Mouse (Mus musculus) gonadal fat pad, adult 2 months (tissue): ENCODE measurements at regions not wholly inside any gene's neighbourhood (a gene's known extent, or its start where the extent isn't known, plus 50 kb on each side); places are given as distances from the start of the nearest gene placed in this dataset.

Experiments used
- DNase-seq: peaks from one replicate; pipeline ENCODE4 v3.0.0-alpha.2; 2012; ENCODE audit warnings: low read depth

DNA sequence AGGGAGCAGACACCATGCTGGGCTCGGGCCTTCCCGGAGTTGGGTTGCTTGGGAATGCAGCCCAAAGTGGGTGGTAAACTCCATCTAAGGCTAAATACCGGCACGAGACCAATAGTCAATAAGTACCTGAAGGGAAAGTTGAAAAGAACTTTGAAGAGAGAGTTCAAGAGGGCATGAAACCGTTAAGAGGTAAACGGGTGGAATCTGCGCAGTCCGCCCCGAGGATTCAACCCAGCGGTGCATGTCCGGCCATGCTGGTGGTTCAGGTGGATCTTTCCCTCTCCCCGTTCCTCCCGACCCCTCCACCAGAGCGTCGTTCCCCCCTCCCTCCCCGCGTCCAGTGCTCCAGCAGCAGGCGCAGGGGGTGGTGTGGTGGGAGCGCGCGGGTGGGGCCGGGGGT, 179.1 kb upstream of the Arhgef26 start:
- no peak for DNase-seq

GRCm38 (mm10) chr3:62170647-62171046, 167.5 kb upstream of the Arhgef26 start:
- no peak for DNase-seq

DNA sequence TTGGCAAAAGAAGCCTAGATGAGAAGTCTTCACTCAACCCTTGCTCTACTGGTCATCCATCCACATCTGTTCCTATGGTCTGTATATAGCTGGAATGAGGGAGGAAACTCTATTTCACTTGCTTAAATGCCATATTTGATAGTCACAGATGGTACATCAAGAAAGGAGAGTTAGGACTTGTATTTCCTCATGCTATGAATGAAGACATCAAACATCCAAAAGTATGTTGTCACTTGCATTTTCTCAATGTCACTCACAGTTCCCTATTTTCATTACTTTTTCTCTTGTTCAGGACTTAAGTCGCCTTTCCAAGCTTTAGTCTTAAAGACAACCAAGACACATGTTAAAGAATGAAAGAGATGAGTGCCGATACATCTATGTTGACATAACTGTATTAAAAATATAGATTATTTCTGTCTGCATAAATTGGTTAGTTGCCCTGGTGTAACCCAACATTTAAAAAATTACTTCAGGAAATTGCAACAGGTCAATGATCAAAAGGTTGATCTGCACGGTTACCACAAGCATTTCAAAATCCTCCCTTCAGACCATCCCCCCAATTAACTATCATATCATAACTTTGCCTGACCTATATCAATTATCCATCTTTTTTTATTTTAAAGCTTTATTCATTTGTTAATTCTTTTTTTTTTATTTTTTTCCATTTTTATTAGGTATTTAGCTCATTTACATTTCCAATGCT, 150.2 kb upstream of the Arhgef26 start:
- no peak for DNase-seq

DNA sequence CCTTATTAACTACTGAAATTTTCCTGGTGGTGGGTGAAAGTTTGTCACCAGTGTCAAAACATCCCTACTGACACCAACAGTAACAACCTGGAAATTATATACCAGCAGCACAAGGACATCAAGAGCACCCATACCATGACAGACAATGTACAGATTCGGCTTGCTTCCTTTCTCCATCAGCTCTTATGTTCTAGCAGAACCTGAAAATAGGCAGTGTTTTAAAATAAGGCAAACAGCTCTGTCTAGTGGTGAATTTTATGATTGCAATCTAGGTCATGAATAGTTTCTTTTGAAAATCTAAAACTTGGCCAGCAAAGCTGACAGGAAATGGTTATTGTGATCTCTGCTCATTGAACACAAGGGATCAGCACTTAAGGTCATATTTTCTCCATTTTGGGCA, 145.7 kb upstream of the Arhgef26 start:
- no peak for DNase-seq

DNA sequence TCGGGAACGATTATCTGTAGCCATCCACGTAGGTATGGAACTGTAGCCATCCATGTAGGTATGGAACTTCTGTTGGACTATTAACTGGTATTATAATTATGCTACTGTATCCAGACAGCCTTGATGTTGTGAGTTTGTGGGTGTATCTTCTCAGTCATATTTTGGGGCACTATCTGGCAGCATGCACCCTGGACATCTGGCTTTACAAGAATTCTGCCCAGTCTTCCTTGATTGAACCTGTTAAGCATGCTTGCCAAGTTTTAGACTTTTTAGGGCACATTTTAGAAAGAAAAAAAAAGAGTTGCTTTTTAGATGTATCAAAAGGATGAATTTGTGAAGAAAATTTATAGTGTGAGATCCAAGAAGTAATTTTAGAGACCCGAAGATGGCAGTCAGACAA, 143.7 kb upstream of the Arhgef26 start:
- no peak for DNase-seq

DNA sequence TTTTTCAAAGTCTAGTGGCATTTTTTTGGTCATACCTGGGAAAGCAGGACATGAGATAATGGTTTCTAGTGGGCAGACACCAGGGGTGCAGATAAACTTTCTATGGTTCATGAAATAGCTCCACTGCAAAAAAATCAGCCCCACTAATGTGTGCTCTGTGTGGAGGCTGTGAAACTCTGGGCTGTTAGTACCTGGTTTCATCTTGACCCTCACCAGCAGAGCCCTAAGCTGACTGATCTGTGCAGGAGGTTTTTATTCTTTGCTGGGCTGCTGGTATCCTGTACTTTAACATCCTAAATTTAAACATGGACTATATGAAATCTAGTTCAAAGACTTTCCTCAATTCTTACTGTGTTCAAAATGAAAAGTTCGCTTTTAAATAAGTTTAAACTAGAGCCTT, 141.5 kb upstream of the Arhgef26 start:
- no peak for DNase-seq

DNA sequence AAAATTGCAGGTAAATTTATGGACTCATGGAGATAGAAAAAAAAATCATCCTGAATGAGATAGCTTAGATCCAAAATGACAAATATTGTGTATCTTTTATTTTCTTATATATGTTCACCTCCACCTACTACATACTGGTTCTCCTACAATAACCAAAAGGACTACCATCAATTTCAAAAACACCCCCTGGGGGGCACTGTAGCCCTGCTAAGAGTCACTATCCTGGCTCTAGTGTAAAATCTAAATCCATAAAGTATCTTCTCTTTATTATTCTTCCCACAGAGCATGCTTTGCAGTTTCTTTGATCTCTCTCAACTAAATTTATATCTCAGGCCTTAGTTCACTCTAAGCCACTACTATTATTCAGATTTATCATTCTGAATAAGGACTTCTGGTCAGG, 122.3 kb upstream of the Arhgef26 start:
- no peak for DNase-seq

DNA sequence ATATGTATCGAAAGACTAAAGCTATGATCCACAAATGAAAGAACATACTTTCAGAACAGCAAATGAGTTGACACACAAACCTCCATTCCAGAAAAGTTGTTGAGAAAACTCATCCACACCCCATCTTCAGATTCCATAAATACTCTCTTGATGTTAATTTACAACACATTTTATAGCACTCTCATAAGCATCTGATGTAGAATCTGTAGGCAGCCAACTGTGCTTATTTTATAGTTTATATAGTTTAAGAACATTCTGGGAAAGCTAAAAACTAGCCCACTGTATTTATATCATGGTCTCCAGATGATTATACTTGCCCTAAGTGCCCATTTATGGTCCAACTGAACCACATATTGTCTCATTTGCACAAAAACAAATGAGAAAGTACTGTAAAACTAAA, 120.8 kb upstream of the Arhgef26 start:
- DNase-seq, result no peak

DNA sequence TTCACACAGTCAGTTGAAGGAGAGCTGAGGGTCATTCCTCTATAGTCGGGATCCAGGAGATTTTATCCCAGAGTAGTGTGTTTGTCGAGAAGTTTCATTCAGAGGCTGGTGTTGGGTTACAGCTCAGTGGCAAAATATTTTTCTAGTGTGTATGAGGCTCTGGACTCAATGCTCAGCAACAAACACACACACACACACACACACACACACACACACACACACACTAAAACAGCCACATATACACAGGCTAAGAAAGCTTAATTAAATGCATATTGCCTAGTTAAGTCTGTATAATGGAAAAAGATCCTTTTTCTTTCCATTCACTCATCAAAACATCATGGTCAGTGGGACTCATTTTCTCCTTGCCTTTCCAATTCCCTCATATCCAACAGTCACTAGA, 110.4 kb upstream of the Arhgef26 start:
- DNase-seq, result no peak

GRCm38 (mm10) chr3:62228156-62228555, 110.0 kb upstream of the Arhgef26 start:
- no peak for DNase-seq

- DNase-seq, result no peak
Observed at GRCm38 (mm10) chr3:62241031-62241430, 97.1 kb upstream of the Arhgef26 start.

DNA sequence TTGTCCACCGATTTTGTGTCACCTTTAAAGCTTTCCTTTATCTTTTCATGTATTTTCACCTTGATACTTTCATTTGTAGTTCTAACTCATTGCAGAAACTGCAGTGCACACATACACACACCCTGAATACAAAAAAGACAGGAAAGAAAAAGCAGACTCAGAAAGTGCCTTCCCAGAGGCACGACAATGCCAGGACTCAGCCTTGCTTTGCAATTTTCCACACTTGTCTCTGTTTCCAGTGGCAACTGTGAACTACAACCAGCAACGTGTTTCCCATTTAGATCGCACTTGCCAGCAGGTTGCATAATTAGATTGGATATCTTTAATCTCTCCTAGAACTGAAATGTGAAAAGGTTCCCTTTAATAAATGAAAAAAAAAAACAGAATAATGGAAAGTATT, 66.4 kb upstream of the Arhgef26 start:
- no peak for DNase-seq

DNA sequence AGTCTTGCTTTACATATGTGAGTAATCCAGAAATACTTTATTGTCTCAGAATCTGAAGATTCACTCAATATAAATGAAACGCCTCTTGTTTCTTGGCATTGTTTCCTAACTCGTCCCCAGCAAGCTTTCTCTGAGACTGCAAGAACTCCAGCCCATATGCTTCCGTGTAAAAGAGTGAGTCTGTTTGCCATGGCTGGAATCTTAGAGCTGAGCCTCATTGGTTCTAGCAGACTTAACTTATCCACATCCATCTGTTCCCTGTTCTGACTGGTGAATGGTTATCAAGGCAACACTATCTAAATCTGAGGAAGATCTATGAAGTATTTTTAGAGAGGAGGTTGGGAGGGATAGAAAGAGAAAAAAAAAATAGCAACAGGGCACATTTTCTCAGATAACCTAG, 59.9 kb upstream of the Arhgef26 start:
- DNase-seq, result no peak

- peak; percentile 64 for DNase-seq
Observed at GRCm38 (mm10) chr3:62280960-62281359, 57.2 kb upstream of the Arhgef26 start.
